Mouse (Mus musculus): ENCODE data around the gene Vmn1r226. TPM values are rescaled to one million over a fixed set of nuclear protein-coding genes. Genes with fewer than 3 reads are reported as not detected.

Gene Vmn1r226
- not detected for polyA plus RNA-seq (2017; shearing (Covaris generic))

GRCm38 (mm10) chr17:20682543-20682942 is at the start of gene Vmn1r226:
TSS of gene Vmn1r226 (plus strand) at chr17:20682843.

DNA sequence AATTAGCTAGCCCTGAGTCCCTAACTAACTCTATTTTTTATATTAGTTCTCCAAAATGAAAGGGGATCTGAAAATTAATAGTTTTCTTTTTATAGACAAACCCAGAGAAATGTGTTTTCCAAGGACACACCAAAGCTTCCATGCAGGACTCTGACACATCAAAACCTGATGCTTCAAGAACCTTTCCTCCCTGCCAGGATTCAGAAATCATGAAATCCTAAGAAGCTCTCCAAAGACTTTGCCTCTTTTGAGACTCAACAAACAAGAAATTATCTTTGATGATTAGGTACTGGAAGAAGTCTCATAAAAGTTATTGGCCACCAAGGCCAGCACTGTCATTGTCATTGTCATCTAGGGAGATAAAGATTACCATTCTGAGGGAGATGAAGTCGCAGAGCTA is 46.9 kb downstream of the Vmn1r226 start, which contains the start of gene Vmn1r227:
TSS of gene Vmn1r227 (plus strand) at position 301 of the 400 bp plus-strand sequence.

Other genes with a start within 250 kb of the Vmn1r226 start
- gene Vmn2r108, start 201.5 kb upstream of the Vmn1r226 start, polyA plus RNA-seq (2017; shearing (Covaris generic)): not detected
- gene Vmn1r225, start 184.7 kb upstream of the Vmn1r226 start, polyA plus RNA-seq (2017; shearing (Covaris generic)): not detected
- gene Vmn2r109, start 118.1 kb upstream of the Vmn1r226 start, polyA plus RNA-seq (2017; shearing (Covaris generic)): not detected
- gene Vmn2r110, start 86.4 kb upstream of the Vmn1r226 start, polyA plus RNA-seq (2017; shearing (Covaris generic)): 0.06 TPM
- not detected for gene Fpr-rs3, start 58.0 kb upstream of the Vmn1r226 start, polyA plus RNA-seq (2017; shearing (Covaris generic))
- gene Vmn1r227, start 47.0 kb downstream of the Vmn1r226 start, polyA plus RNA-seq (2017; shearing (Covaris generic)): not detected
- not detected for gene Vmn1r228, start 103.3 kb downstream of the Vmn1r226 start, polyA plus RNA-seq (2017; shearing (Covaris generic))
- 0.02 TPM for gene Vmn1r229, start 128.7 kb downstream of the Vmn1r226 start, polyA plus RNA-seq (2017; shearing (Covaris generic))
- gene Vmn1r230, start 157.6 kb downstream of the Vmn1r226 start, polyA plus RNA-seq (2017; shearing (Covaris generic)): not detected
- gene Vmn1r231, start 222.2 kb downstream of the Vmn1r226 start, polyA plus RNA-seq (2017; shearing (Covaris generic)): not detected
- not detected for gene Vmn1r232, start 236.9 kb downstream of the Vmn1r226 start, polyA plus RNA-seq (2017; shearing (Covaris generic))